Mouse (Mus musculus): ENCODE data around the gene Fam162a.
"Not testable (repeated sequence)": the region's sequence is repeated elsewhere in the genome, so short reads cannot be mapped to it uniquely, and the experiment has no call there.

Gene Fam162a

GRCm38 (mm10) chr16:36062534-36062933 lies 8.9 kb downstream of the Fam162a start:
- not testable (repeated sequence) for DNase-seq (ENCODE audit: low spot score in 2 of 2)

- DNase-seq (ENCODE audit: low spot score in 2 of 2), result no peak
These were observed 13.4 kb downstream of the Fam162a start for GRCm38 (mm10) chr16:36057933-36058475.

DNA sequence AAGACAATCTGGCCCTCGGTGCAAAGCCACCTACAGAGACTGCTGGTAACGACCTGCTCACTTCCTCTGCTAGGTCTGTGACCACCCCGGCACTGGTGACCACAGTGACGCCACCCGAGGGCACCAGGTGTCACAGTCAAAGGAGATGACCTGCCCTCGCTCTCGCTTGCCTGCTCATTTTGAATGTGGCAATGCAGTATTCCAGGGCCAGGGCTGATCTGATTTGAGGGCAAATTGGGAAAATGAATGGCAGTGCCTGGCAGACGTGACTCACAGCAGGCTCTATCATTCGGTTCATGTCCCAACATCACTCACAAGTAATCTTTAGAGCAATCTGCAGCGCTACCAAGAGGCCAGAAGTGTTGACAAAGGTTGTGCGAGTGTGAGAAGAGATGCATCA lies 15.0 kb downstream of the Fam162a start:
- DNase-seq (ENCODE audit: low spot score in 2 of 2), result no peak

GRCm38 (mm10) chr16:36054920-36055319 lies 16.5 kb downstream of the Fam162a start:
- no peak for DNase-seq (ENCODE audit: low spot score in 2 of 2)

DNA sequence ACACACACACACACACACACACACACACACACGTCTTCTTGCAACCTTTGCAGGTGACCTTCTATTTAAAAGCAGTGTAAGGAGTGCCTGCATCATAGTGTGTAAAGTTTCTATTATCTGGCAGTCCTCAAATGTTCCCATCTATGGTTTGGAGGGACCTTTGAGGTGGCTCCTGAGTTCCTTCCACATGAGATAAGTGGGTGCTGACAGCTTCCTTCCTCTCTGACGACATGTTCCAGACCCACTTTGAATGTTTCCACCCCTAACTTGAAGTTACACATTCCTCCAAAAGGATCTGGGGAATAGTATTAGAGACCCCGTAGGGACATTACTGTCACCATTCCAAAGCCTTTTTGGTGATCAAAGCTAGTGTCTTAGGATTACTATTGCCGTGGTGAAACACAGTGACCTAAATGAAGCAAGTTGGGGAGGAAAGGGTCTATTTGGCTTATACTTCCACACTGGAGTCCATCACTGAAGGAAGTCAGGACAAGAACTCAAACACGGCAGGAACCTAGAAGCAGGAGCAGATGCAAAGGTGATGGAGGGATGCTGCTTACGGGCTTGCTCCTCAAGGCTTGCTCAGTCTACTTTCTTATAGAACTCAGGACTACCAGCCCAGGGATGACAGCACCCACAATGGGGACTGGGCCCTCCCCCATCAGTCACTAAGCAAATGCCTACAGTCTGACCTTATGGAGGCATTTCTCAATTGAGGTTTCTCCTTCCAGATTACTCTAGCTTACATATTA lies 17.7 kb downstream of the Fam162a start:
- DNase-seq (ENCODE audit: low spot score in 2 of 2), result no peak

- DNase-seq (ENCODE audit: low spot score in 2 of 2), result no peak
These were observed 19.9 kb downstream of the Fam162a start for GRCm38 (mm10) chr16:36051491-36051890.

GRCm38 (mm10) chr16:36047538-36047937 lies 23.9 kb downstream of the Fam162a start:
- no peak for DNase-seq (ENCODE audit: low spot score in 2 of 2)

- DNase-seq (ENCODE audit: low spot score in 2 of 2), result no peak
These were observed 27.4 kb downstream of the Fam162a start for GRCm38 (mm10) chr16:36043964-36044363.

- DNase-seq (ENCODE audit: low spot score in 2 of 2), result no peak
These were observed 28.3 kb downstream of the Fam162a start for GRCm38 (mm10) chr16:36043073-36043472.

GRCm38 (mm10) chr16:36041625-36042020 lies 29.8 kb downstream of the Fam162a start:
- DNase-seq (ENCODE audit: low spot score in 2 of 2), result no peak

DNA sequence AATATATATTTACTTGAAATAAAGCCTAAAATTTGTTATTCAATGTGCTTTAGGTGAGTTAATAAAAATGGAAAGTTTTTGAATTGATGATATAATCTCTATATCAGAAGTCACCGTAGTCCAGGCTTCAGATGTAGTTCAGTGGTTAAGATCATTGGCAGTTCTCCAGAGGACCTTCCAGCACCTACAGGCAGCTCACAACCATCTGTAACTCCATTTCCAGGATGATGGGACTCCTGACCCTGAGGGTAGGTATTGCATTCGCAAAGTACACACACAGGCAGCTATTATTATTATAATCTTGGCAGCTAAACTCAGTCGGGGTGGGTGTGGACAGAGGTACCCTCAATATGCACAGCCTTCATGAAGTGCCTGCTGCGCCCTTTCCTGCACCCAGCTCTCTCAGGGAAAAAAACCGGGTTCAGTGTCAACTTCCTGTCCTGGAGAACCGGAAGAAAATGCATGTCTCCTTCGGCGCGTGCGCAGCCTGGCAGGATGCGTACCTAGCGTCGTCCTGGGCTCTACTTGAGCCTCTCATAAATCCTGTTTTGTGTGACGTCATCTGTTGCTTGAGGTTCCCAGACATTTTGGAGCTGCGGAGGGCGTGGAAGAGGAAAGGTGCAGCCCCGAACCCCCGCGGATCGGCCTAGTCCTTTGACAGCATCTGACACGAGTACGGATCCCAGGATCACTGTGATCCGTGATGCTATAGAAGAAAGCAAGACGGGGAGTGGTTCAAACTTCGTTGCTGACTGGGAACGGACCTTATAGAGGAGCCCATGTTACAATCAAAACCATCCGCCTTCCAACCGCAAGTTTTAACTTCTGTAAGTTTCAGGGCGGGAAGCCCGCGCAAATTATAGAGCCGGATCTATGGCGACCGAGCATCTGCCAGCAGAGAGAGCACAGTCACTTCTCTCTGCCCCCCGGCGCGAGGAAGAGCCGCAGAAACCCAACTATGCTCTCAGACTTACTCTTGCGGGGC lies 30.5 kb downstream of the Fam162a start, which contains the start of gene Wdr5b:
Wdr5b (plus strand) TSS at position 551 of the 985 bp plus-strand sequence.
- peak; percentile 66 to 86 for DNase-seq (ENCODE audit: low spot score in 2 of 2)

- not testable (repeated sequence) for DNase-seq (ENCODE audit: low spot score in 2 of 2)
These were observed 43.3 kb downstream of the Fam162a start for GRCm38 (mm10) chr16:36028120-36028519.

- DNase-seq (ENCODE audit: low spot score in 2 of 2), result no peak
These were observed 55.1 kb downstream of the Fam162a start for GRCm38 (mm10) chr16:36016335-36016734.

DNA sequence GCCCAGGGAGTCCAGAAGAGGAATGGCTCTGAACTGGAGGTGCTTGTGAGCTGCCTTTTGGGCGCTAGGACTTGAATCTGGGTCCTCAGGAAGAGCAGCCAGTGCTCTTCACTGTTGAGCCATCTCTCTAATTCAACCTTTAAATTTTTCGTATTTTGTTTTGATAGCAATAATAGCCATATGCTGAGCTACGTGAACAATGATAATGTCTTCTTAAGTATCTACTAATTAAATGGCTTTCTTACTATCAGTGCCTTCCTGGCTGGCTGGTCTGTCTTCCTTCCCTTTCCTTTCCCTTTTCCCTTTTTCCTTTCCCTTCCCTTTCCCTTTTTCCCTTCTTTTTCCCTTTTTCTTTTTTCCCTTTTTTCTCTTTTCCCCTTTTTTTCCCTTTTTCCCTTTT lies 63.0 kb downstream of the Fam162a start:
- no peak for DNase-seq (ENCODE audit: low spot score in 2 of 2)

DNA sequence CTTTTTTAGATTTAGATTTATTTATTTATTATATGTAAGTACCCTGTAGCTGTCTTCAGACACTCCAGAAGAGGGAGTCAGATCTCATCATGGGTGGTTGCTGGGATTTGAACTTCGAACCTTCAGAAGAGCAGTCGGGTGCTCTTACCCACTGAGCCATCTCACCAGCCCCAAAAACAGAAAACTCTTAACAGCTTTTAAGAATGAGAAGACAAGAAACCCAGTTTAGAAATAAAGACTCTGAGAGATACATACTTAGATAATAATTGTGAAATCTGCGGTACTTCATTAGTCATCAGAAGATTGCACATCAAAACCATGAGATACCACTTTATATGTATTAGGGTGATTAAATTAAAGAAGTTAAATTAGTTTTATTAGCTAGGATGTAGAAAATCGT lies 72.5 kb downstream of the Fam162a start:
- DNase-seq (ENCODE audit: low spot score in 2 of 2), result not testable (repeated sequence)

All from spleen, postnatal 10 days (tissue).